Mouse (Mus musculus): Measurements from ENCODE around the gene Dlx3. TPM values are rescaled to one million over a fixed set of nuclear protein-coding genes. Genes with fewer than 3 reads are reported as not detected.

Gene Dlx3
- total RNA-seq, 2 experiments from 2014 or later: not detected

DNA sequence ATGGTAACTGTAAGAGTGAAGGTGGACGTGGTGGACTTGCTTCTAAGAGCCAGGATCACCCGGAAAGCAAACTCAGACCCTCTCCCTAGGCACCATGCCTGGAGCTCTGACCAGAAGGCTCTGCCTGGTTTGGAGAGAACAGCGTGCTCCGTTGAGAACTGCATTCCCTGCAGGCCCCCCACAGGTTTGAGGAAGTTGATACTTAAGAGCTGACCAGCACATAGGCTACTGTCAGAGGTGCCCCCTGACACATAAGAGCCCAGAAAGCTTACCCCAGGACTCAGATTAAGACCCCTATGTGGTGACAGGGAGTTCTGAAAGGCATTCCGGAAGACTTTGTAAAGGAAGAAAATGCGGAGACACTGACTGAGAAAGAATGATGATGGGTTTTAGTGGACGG is 31.6 kb upstream of the Dlx3 start:
- DNase-seq (ENCODE audit: low spot score in 2 of 2): no peak

DNA sequence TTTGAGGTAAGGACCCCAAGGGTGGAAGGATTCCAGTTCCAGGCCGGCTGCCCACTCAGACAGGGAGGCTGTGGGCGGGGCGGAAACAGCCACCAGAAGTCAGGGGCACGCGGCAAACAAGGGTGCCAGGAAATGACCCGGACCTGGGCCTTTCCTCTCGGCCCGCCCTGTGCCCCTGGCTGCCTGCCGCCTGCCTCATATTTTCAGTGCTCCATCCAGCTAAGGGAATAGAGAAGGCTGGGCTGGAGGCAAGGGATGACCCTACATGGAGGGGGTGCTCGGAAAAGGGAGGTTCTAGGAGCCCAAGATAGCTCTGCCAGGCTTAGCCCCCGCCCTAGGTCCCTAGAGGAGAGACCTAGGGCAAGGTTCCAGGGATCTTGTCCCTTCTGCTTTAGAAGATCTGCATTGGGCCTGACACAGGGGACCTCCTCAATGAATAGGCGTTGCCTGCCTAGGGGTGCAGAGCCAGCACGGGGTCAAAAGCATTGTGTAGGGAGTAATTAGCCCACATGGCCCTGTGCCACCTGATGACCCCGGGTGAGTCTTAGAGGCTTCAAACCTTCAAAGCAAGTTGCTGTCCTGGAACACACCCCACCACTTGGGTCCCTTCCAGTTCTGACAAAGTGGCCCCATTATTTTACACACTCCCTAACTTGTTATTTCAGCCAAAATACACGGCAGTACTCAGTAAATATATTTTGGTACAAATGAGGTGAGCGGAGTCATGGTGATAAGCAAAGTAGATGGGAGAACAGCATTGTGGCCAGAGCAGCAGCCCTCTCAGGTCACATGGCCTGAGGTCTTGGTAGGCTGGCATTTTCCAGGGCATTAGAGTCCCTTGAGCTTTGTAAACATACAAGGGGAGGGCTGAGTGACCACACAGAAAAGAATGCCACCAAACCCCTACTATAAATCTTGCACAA is 30.8 kb upstream of the Dlx3 start:
- DNase-seq (ENCODE audit: low spot score in 2 of 2): no peak

DNA sequence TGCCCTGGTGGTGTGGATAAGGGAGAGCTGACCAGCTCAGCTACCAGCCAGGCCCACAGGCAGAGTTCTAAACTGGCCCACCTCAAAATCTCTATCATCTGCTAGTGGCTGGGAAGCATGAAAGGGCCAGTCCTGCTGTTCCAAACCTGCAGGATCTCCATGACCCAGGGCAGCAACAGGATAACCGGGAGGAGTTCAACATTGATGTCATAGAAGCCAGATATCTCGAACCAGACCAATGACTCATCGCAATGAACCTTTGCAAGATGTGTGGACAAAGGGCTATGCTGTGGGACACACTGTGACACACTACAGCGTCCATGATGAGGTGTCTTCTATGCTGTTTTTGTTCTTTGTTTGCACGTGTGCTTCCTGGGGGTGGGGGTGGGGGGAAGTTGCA is 26.8 kb upstream of the Dlx3 start:
- DNase-seq (ENCODE audit: low spot score in 2 of 2): no peak

DNA sequence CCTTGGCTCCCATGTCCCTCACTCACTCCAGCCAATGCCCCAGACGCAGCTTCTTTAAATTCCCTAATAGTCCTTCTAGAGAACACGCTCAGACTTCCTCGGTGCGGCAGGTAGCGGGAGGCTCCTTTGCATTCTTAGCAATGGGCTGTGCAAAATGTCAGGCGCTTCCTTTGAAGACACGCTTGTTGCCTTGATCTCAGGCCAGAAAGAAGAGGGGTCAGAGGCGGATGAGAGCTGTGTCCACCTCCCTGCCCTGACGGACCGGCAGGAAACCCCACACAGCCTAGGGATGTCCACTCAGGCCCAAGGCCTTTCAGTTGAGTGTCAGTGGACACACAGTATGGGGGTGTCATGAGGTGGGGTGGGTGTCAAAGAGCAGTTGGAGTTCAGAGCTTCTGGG is 24.3 kb upstream of the Dlx3 start:
- DNase-seq (ENCODE audit: low spot score in 2 of 2): no peak

DNA sequence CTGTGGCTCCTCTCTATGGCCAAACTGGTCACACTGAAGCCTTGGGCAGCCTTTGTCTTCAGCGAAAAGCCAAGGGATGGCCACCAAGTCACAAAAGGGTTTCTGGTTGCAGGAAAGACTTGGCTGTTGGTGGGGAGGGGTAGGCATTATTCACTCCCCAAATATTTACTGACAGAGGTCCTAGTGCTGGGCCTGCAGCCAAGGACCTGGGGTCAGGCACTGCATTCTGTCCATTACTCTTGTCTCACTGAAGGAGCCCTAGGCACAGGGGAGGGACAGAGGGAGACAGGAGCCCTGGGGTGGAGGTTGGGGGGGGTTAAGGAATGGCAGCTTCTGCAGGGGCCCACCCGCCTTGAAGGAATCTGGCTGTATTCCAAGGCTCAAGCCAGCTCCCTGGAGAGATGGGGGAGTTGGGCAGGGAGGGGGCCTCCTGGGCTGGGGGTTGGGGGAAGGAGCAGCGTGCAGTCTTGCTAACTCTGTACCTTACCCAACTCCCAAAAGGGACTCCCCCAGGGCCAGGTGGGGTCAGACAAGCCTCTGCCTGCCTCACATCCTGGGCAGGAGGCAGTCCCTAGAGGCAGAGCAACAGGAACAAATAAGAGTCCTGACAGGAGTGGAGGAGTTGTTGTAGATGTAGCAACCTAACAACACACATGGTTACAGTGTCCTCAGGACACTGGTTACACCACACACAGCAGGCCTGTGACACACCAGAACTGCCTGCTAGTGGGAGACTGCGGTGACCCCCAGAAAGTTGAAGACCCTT is 23.1 kb upstream of the Dlx3 start:
- no peak for DNase-seq (ENCODE audit: low spot score in 2 of 2)

DNA sequence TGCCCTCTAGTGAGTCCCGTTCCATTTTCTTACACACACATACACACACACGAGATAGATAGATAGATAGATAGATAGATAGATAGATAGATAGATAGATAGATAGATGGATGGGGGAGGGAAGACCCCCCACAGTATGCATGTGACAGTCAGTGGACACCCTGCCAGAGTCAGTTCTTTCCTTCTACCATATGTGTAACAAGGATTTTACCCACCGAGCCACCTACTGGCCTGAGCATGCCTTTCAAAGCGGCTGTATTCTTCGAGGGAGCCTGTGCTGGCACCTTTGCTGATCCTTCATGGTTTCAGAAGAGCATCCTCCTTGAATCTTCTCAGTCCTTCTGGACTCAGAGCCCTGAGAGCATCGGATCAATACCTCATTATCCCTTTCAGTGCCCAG is 22.0 kb upstream of the Dlx3 start:
- no peak for DNase-seq (ENCODE audit: low spot score in 2 of 2)

DNA sequence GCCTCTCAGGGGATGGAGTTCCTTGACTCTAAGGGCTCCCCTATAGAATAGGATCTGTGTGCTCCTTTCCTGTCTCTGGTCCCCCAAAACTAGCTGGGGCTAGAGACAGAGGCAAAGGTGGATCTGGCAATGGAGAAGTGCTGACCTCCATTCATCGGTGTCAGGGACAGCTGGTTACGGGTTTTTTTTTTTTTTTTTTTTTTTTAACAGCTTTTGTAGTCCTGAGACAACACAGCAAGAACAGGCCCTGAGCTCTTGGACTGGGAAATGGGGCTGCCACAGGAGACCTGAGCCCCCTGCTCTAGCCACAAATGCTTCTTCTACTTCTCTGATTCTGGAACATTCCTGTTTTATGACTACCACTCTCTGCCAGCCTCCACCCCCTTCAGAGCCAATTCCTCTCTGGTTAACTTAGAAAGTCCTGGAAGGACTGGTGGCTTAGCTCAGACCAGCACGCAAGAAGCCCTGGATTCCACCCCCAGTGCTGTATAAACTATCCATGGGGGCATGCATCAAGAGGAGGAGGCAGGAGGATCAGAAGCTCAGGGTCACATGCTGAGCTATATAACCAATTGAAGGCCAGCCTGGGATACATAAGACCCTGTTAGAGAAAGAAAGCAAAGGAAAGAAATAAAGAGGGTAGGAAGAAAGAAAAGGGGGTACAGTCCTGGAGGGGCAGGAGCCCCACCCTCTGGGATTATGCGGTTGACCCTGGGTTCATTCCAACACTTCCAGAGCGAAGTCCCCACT is 21.4 kb upstream of the Dlx3 start:
- no peak for DNase-seq (ENCODE audit: low spot score in 2 of 2)

DNA sequence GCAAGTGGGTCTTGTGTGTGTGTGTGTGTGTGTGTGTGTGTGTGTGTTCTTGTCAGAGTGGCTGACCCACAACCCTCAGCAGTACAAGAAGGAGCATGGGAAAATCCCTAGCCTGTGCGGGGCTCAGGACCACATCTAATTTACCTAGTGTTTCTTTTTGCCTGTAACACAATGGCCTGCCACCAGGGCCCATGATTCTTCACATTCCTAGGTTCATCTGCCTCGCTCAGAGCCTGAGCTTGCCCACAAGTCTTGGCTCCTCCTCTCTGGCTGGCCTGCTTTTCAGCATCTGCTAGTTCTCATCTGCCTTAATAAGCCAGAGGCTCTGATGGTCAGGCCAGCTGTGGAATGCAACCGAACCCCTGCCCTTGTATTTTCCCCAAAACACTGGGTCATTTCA is 19.5 kb upstream of the Dlx3 start:
- DNase-seq (ENCODE audit: low spot score in 2 of 2): no peak

DNA sequence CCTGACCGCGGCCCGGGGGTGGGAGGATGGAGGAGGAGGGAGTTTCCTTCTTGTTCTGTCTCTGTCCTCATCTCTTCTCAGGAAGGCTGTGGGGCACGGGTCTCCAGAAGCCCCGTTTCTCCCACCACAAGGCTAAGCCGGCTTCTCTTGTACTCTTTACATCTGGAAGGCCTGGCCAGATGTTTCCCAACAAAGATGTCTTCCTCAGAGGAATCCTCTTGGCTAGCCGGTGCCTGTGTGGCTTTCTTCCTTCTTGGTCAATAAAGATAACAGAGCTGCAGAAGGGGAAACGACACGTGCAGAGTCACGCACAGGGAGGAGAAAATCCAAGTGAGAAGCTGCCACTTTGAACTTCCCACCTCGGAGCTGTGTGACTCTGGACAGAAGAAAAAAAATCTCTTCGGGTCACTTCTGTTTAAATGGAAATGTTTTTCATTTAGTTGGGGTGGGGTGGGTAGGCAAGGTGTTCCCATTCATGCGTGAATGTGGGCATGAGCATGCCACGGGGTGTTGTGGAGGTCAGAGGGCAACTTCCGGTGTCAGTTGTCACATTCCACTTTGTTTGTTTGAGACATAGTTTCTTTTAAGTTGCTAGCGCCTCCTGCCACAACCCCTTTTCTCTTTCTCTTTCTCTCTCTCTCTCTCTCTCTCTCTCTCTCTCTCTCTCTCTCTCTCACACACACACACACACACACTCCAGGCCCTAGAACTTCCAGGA is 18.7 kb upstream of the Dlx3 start:
- no peak for DNase-seq (ENCODE audit: low spot score in 2 of 2)

DNA sequence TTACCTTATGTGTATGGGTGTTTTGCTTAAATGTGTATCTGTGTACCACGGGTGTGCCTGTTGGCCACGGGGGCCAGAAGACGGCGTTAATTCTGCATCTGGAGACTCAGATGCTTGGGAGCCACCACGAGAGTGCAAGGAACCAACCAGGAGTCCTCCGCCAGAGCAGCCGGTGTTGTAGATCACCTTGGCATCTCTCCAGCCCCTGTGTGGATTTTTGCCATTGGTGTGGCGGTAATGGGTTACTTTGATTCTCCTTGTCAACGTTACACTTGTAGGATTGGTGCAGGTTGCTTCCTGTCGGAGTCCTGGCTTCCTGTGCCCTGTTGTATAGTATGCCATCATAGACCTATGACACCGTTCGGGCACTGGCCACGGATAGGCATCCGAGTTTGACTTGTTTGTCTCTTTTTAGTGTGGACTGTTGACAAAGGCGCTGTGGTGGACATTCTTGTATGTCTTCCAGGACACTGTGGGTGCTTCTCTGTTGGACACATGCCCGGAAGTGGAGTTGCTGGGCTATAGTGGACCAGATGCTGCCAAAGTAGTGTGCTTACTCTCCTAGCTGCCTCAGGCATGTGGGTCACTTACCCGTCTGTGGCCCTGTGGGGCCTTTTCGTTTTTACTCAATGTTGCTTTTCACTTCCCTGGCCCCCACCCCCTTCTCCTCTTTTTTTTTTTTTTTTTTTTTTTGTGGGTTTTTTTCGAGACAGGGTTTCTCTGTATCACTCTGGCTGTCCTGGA is 17.6 kb upstream of the Dlx3 start:
- no peak for DNase-seq (ENCODE audit: low spot score in 2 of 2)

DNA sequence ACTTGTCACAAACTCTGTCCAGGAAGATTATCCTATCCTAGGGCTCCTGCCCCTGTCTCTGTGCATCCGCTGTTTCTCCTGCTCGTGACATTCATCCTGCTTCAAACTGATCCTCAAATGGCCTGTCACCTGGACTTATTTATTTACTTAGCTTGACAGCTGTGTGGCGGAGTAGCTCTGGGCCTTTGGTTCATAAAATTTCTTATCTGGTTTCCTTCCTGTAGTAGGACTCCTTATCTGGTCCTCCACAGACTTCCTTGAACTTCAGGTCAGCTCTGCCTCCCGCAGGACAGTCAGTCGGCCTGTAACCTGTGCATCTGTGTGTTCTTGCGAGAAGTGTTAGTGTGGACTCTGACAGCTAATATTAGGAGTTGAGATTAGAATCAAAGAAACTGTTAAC is 15.7 kb upstream of the Dlx3 start:
- no peak for DNase-seq (ENCODE audit: low spot score in 2 of 2)

DNA sequence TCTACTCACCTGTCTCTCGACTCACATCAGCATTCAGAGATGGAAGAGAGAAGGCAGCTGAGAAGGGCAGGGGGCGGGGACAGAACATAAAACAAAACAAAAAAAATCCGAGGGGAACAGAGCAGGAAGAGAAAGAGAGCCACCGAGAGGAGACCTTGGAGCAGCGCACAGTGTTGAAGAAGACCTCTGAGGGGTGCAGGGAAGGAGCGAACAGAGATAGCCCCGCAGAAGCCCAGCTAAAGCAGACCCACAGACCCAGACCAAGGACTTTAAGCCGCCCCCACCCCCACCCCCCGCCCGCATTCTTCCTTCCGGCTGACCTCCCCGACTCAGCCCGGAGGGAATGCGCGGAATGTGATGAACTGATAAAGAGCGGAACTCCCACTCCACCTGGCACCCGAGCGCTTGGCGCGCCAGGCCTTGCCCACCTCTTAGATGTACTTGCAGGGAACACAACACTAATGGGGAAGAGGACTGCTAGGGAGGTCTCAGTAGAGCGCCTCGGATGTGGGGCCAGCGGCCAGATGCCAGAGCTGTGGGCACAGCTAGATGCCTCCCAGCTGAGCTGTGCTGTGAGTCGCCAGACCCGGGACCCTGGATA is 14.5 kb upstream of the Dlx3 start:
- DNase-seq (ENCODE audit: low spot score in 2 of 2): no peak

DNA sequence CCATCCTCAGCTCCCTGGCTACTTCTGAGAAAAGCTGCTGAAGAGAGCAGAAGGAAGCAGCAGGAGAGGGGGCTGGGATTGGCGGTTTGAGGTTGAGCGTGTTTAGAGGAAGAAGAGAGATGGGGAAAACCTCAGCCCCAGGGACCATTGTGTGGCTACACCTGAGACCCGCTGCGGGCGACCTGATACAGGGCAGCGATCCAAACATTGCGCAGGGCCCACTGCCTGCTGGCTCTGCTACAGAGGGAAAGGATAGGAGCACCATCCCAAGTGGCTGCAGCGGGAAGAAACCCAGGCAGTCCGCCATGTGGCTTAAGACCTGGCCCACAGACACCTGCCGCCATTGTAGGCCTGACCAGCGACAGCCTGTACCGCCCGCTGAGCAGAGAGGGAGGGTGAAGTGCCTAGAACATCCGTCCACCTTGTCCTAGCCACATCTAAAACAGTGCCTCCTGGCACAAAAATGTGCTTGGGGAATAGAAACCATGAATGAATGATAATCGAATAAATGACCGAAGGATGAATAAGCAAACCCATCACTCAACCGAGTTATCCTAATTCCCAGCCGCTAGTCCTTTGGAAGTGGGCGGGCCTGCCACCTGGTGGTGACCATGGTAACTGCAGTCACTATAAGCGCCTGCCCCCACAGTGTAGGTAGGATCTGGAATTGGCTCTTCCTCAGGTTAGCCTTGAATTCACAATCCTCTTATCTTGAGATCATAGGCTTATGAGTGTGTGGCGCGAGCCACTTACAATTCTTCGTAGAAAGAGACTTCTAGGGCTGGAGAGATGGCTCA is 13.3 kb upstream of the Dlx3 start:
- peak; percentile 87 to 90 for DNase-seq (ENCODE audit: low spot score in 2 of 2)

DNA sequence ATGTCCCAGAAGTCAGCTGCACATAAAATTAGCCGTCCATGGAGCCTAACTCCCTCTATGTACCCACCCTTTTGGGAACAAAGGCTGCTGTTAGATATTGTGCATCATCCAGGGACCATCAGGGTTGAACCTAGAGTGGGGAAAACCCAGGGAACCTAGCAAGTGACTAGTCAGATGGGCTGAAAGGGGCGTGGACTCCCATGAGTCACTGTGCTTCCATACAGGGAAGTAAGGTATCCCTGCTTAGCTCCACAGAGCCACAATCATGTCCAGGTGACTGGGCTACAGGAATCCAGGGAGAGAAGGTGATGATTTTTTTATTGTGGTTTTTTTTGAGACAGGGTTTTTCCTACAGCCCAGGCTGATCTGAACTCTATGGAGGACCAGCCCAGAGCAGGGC is 10.9 kb upstream of the Dlx3 start:
- no peak for DNase-seq (ENCODE audit: low spot score in 2 of 2)

DNA sequence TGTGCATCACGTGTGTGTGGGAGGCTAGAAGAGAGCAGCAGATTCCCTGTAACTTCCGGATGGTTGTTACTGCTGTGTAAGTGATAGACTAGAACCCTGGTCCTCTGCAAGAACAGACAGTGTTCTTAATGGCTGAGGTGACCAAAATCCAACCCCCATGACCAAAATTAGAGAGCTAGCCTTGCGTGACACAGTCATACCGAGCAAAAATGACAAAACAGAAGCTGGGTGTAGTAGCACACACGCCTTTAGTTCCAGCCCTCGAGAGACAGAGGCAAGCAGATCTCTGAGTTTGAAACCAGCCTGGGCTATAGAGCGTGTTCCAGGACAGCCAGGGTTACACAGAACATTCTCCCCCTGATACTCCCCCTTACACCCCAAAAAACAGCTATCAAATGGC is 9.8 kb upstream of the Dlx3 start:
- DNase-seq (ENCODE audit: low spot score in 2 of 2): no peak

DNA sequence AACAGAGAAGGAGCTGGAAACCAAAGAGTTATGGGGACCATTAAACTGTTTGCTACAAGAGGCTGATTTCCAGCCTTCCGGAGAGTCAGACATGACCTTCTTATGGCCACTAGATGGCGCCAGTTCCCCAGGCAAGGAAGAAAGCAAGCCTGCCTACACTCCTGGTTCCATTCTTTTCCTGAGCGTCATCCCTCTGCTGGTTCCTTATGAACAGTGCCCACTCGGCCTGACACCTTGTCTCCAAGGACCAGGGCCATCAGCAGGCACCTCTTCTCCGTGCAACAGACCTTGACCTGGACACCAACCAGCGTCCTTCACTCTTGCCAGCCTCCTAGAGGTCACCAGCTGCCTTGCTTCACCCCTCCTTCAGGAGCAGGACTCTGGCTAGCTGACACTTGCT is 2.9 kb upstream of the Dlx3 start:
- peak; percentile 78 to 82 for DNase-seq (ENCODE audit: low spot score in 2 of 2)

DNA sequence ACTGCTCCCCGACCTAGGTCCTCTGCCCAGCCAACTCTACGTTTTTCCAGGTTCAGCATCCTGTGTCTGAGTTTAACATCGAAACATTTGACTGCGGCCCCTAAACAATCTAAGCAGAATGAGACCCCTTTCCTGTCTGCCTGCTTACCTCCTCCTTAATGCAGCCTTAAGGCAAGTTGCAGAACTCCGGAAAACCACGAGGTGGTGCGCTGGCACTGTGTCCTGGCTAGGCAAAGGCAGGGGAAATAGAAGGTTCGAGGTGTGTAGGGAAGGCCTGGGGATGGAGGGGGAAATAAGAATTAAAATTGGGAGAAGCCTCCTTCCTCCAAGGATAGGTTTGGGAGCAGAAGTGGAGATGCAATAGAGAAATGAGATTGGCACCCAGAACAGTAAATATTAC is 1.4 kb upstream of the Dlx3 start:
- peak; percentile 89 for DNase-seq (ENCODE audit: low spot score in 2 of 2)

DNA sequence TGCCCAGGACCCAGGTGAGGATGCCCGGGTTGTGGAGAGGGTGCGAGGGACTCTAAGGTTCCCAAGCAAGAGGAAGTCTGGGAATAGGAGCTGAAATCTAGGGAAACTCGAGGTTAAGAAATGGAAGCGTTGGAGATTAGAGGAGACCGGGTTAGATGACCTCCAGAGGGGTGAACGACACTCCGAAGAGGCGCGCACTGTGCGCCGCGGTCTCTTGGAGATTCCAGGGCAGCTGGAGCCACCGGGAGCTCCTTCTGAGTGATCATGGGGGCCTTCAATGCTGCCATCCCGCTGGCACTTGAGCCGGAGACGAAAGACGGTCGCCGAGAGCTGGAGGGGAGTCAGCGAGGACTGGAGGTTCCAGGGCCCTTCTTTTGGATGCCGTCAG is 708 bp downstream of the Dlx3 start:
- DNase-seq (ENCODE audit: low spot score in 2 of 2): no peak

Data from layer of hippocampus, postnatal 10 days (tissue).